Mouse (Mus musculus) thymus, adult 2 months (tissue): ENCODE data around the gene Mcm2.

Source experiments
- CTCF ChIP-seq: fragments of 200-500 bp; IDR thresholded peaks from 2 replicates; pipeline ENCODE4 v1.5.1; 2012; ENCODE audit warnings: mild to moderate bottlenecking, control low read depth, low read length, moderate library complexity, borderline replicate concordance; ENCODE audit not compliant: control insufficient read depth, poor library complexity, insufficient read depth; ENCODE audit errors: extremely low read depth
- POLR2A ChIP-seq: fragments of 200-500 bp; IDR thresholded peaks from 2 replicates; pipeline ENCODE4 v1.6.1; 2012; ENCODE audit warnings: mild to moderate bottlenecking, low read length, control low read depth, moderate library complexity; ENCODE audit not compliant: control insufficient read depth, poor library complexity, insufficient read depth; ENCODE audit errors: extremely low read depth

DNA sequence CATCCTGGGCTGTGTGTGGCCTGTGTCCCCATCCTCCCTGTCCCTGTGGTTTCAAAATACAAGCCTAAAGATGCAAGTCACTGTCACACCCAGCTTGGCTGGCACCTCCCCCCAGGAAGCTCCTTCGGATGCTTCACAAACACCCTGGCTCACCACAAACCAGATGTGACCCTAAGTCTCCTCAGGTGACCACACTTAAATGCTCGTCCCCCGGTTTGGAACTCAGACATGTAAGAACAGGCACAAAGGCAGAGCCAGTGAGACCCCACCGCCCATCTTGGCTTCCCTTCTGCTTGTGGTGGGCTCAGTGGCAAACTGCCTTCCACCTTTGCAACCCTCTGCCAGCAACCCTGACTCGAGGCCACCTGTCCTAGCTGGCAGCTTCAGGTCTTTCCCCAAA, 63.5 kb downstream of the Mcm2 start:
- TF ChIP-seq POLR2A: no peak
- TF ChIP-seq CTCF: no peak
